Mouse (Mus musculus) erythroblast, embryonic 14.5 days (primary cell): ENCODE data around the gene Rab6b. TPM values are rescaled to one million over a fixed set of nuclear protein-coding genes. Genes with fewer than 3 reads are reported as not detected.
A peak's percentile ranks its signal among the peaks of the same experiment; 100 is the strongest.

Experiments
- H3K27me3 ChIP-seq: 2 replicates; pipeline ENCODE4 v1.6.1; 2012; ENCODE audit warnings: inconsistent platforms; ENCODE audit not compliant: control insufficient read depth
- H3K36me3 ChIP-seq: 2 replicates; pipeline ENCODE4 v1.6.1; 2012; ENCODE audit warnings: mild to moderate bottlenecking, inconsistent platforms; ENCODE audit not compliant: control insufficient read depth
- H3K4me1 ChIP-seq: 2 replicates; pipeline ENCODE4 v1.6.1; 2012; ENCODE audit warnings: inconsistent platforms; ENCODE audit not compliant: control insufficient read depth
- H3K4me3 ChIP-seq: replicated peaks from 2 replicates; pipeline ENCODE3; 2012; ENCODE audit warnings: moderate library complexity, mild to moderate bottlenecking, inconsistent platforms
- H3K9me3 ChIP-seq: 2 replicates; pipeline ENCODE4 v1.6.1; 2012; ENCODE audit warnings: low read length, inconsistent platforms, mixed read lengths; ENCODE audit not compliant: control insufficient read depth
- GATA1 ChIP-seq: IDR thresholded peaks from 2 replicates; pipeline ENCODE4 v1.6.1; 2012; ENCODE audit warnings: low read length, inconsistent platforms, mixed read lengths
- TAL1 ChIP-seq: IDR thresholded peaks from 3 replicates; pipeline ENCODE4 v1.6.1; 2012; ENCODE audit warnings: low read length, inconsistent platforms, mixed read lengths
- polyA plus RNA-seq: library from polyadenylated mRNA; stranded (reverse); fragments of >175 nt; gene quantifications from 2 replicates; pipeline ENCODE4 v1.2.3, GENCODE M21; 2012

Rab6b gene
- polyA plus RNA-seq, 1 experiment, result not detected

GRCm38 (mm10) chr9:103227760-103228159, 116.2 kb downstream of the Rab6b start:
- Histone ChIP-seq H3K9me3 (no peaks in the 10 kb centered on the region), H3K4me3 (peak overlapping the region; percentile 42), H3K27me3 (peaks cover 13% of the 10 kb centered on the region), H3K4me1 (no peaks in the 10 kb centered on the region; the same call in 1 of the 2 replicates), H3K36me3 (peaks cover 10% of the 10 kb centered on the region; the same call in 1 of the 2 replicates)
- TF ChIP-seq TAL1 (no peak), GATA1 (no peak)

- peak overlapping the region; percentile 54 for H3K4me3 ChIP-seq
- peaks cover 10% of the 10 kb centered on the region; the same call in 1 of the 2 replicates for H3K36me3 ChIP-seq
- no peaks in the 10 kb centered on the region for H3K9me3 ChIP-seq
- no peaks in the 10 kb centered on the region; the same call in 1 of the 2 replicates for H3K4me1 ChIP-seq
- TF ChIP-seq GATA1 (no peak), TAL1 (no peak)
- peaks cover 13% of the 10 kb centered on the region for H3K27me3 ChIP-seq
These were observed 116.9 kb downstream of the Rab6b start for GRCm38 (mm10) chr9:103228370-103229003.

- Histone ChIP-seq H3K4me3 (peak overlapping the region; percentile 54), H3K36me3 (peaks cover 10% of the 10 kb centered on the region; the same call in 1 of the 2 replicates), H3K9me3 (no peaks in the 10 kb centered on the region), H3K27me3 (peaks cover 13% of the 10 kb centered on the region), H3K4me1 (no peaks in the 10 kb centered on the region; the same call in 1 of the 2 replicates)
- TF ChIP-seq TAL1 (no peak), GATA1 (no peak)
These were observed 117.7 kb downstream of the Rab6b start for GRCm38 (mm10) chr9:103229037-103229867.

- TF ChIP-seq TAL1 (no peak), GATA1 (no peak)
- peak within 1 kb of the TSS; percentile 54 for H3K4me3 ChIP-seq
- no peaks in the 10 kb centered on the region; the same call in 1 of the 2 replicates for H3K4me1 ChIP-seq
These were observed 118.8 kb downstream of the Rab6b start, which contains the start of the genes Gm20425 and Trf for GRCm38 (mm10) chr9:103230151-103230951. Gene Gm20425 (minus strand): TSS chr9:103230307. Gene Trf (minus strand): TSS chr9:103230444.

GRCm38 (mm10) chr9:103232232-103233005, 120.8 kb downstream of the Rab6b start:
- no peaks in the 10 kb centered on the region for H3K9me3 ChIP-seq
- H3K27me3 ChIP-seq, result peaks cover 13% of the 10 kb centered on the region
- no peak overlapping the region for H3K4me3 ChIP-seq
- H3K36me3 ChIP-seq, result peaks cover 4% of the 10 kb centered on the region; the same call in 1 of the 2 replicates
- no peak for TF ChIP-seq TAL1
- no peak for TF ChIP-seq GATA1
- no peaks in the 10 kb centered on the region; the same call in 1 of the 2 replicates for H3K4me1 ChIP-seq

More at GRCm38 (mm10) chr9:103230151-103230951, 118.8 kb downstream of the Rab6b start, which contains the start of the genes Gm20425 and Trf:
- peaks cover 6% of the 10 kb centered on the region; the same call in 1 of the 2 replicates for H3K36me3 ChIP-seq
- no peaks in the 10 kb centered on the region for H3K9me3 ChIP-seq
- H3K27me3 ChIP-seq, result peaks cover 13% of the 10 kb centered on the region

- Histone ChIP-seq H3K9me3 (no peaks in the 10 kb centered on the region), H3K4me3 (no peak overlapping the region), H3K27me3 (peaks cover 11% of the 10 kb centered on the region), H3K4me1 (no peaks in the 10 kb centered on the region; the same call in 1 of the 2 replicates), H3K36me3 (peaks cover 2% of the 10 kb centered on the region; the same call in 1 of the 2 replicates)
- TF ChIP-seq TAL1, result no peak
- no peak for TF ChIP-seq GATA1
These were observed 121.4 kb downstream of the Rab6b start for GRCm38 (mm10) chr9:103233006-103233395.

GRCm38 (mm10) chr9:103234059-103234458, 122.5 kb downstream of the Rab6b start:
- H3K4me1 ChIP-seq, result no peaks in the 10 kb centered on the region; the same call in 1 of the 2 replicates
- H3K27me3 ChIP-seq, result peaks cover 10% of the 10 kb centered on the region
- no peaks in the 10 kb centered on the region; the same call in 1 of the 2 replicates for H3K36me3 ChIP-seq
- no peak overlapping the region for H3K4me3 ChIP-seq
- no peaks in the 10 kb centered on the region for H3K9me3 ChIP-seq
- TF ChIP-seq GATA1 (no peak), TAL1 (no peak)
